Mouse (Mus musculus) liver, embryonic 13.5 days (tissue): Measurements from ENCODE around the gene Olfr103. TPM values are rescaled to one million over a fixed set of nuclear protein-coding genes. Genes with fewer than 3 reads are reported as not detected.

Experiments
- ATAC-seq: fragments of 200-750 bp; cut with Nextera tagmentation; 2 replicates; pipeline ENCODE4 v1.8.0; 2017; ENCODE audit warnings: low read depth, mild to moderate bottlenecking, moderate number of reproducible peaks, moderate library complexity
- DNase-seq: peaks from one replicate; pipeline ENCODE4 v3.0.0; 2022
- H3K27ac ChIP-seq: fragments of 300-500 bp; sonication (generic); 2 replicates; pipeline ENCODE4 v1.5.1; 2015; ENCODE audit warnings: moderate library complexity, mild to moderate bottlenecking, inconsistent platforms
- H3K27me3 ChIP-seq: fragments of 300-500 bp; sonication (generic); 2 replicates; pipeline ENCODE4 v1.6.1; 2015; ENCODE audit warnings: mild to moderate bottlenecking, inconsistent platforms
- H3K36me3 ChIP-seq: fragments of 300-500 bp; sonication (generic); 2 replicates; pipeline ENCODE4 v1.6.1; 2015; ENCODE audit warnings: mild to moderate bottlenecking, inconsistent platforms
- H3K4me1 ChIP-seq: fragments of 300-500 bp; sonication (generic); replicated peaks from 2 replicates; pipeline ENCODE4 v1.6.1; 2015; ENCODE audit warnings: inconsistent platforms
- H3K4me2 ChIP-seq: fragments of 300-500 bp; sonication (generic); 2 replicates; pipeline ENCODE4 v1.6.1; 2015; ENCODE audit warnings: inconsistent platforms, mild to moderate bottlenecking, moderate library complexity
- H3K4me3 ChIP-seq: fragments of 300-500 bp; sonication (generic); replicated peaks from 2 replicates; pipeline ENCODE4 v1.5.1; 2015; ENCODE audit warnings: mild to moderate bottlenecking, inconsistent platforms
- H3K9ac ChIP-seq: fragments of 300-500 bp; sonication (generic); 2 replicates; pipeline ENCODE4 v1.6.1; 2015; ENCODE audit warnings: mild to moderate bottlenecking, inconsistent platforms
- H3K9me3 ChIP-seq: fragments of 300-500 bp; sonication (generic); replicated peaks from 2 replicates; pipeline ENCODE4 v1.6.1; 2016; ENCODE audit warnings: inconsistent platforms
- WGBS: fragments of 180-500 bp; shearing (Covaris S2); methylation state at CpG from one replicate; pipeline ENCODE4 v1.1.7; 2015; ENCODE audit not compliant: insufficient replicate concordance; 5-methylcytosine and 5-hydroxymethylcytosine counted together
- polyA plus RNA-seq: library from polyadenylated mRNA; unstranded; fragments of >200 nt; fragmentation: Nextera tagmentation; extraction: Ambion mirVana; gene quantifications from 2 replicates; pipeline ENCODE4 v1.2.1, GENCODE M21; 2015

The Olfr103 gene
- polyA plus RNA-seq = not detected in 2 replicates

DNA sequence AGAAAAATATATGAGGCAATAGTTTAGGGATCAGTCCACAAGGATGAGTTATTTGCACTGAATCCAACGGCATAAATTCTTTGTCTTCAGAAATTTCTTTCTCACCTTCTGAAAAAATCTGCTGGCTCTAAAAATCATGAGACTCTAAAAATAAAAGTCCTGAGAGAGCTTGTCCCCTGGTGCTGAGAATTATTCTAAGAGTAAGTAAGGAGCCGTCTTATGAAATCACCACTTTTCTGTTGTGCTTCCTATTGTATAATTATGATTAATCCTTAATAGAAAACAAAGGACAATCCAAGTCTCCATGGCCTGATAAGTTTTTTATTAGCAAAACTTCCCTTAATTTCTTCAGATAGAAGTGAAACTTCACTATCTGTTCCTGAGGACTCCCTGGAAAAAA, at the start of gene Olfr103:
Olfr103 (minus strand) TSS at position 101 of the 400 bp plus-strand sequence.
- H3K36me3 ChIP-seq = no peaks in the 10 kb centered on the region
- H3K9ac ChIP-seq = no peak within 1 kb of the TSS
- ATAC-seq (no peak), DNase-seq (no peak)
- no peak within 1 kb of the TSS for H3K27ac ChIP-seq
- H3K27me3 ChIP-seq = no peaks in the 10 kb centered on the region
- 60% methylated on average over 2 of the region's 2 CpGs for WGBS
- no peaks in the 10 kb centered on the region for H3K9me3 ChIP-seq
- no peak within 1 kb of the TSS for H3K4me3 ChIP-seq
- no peaks in the 10 kb centered on the region for H3K4me1 ChIP-seq
- H3K4me2 ChIP-seq = no peak within 1 kb of the TSS

DNA sequence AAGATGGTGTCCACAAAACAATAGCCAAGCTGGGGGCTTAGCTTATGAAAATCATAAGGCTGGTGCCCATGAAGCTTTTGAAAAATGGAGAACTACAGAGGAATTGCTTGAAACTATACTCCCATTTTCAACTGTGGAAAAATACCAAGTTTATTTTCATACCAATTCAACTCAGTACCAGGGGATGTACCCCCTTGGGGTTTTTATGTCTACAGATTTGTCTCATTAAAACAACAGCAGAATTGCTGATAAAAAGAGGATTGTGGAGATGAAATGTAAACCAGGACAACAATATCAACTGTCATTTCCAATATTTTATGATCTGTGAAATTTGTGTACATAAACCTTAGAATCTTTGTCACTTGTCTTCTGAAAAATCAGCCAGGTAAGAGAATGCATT, 39.2 kb upstream of the Olfr103 start, which contains the start of gene Olfr105-ps:
Olfr105-ps (plus strand) TSS at position 301 of the 400 bp plus-strand sequence.
- Histone ChIP-seq H3K27ac (no peak within 1 kb of the TSS), H3K9me3 (no peaks in the 10 kb centered on the region), H3K4me3 (no peak within 1 kb of the TSS), H3K4me2 (no peak within 1 kb of the TSS), H3K36me3 (no peaks in the 10 kb centered on the region), H3K4me1 (no peaks in the 10 kb centered on the region), H3K27me3 (no peaks in the 10 kb centered on the region), H3K9ac (no peak within 1 kb of the TSS)
- no peak for ATAC-seq
- DNase-seq = no peak

DNA sequence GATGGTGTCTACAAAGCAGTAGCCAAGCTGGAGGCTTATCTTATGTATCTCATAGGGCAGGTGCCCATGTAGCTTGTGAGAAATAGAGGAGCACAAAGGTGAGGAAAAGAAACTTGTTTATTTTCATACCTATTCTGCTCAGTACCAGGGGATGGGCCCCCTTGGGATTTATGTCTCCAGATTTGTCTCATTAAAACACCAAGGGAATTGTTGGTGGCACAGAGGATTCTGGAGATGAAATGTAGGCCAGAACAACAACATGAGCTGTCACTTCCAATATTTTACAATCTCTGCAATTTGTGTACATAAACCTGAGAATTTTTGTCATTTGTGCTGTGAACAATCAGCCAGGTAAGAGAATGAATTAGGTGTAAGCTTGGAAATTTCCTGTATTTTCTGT, 19.8 kb upstream of the Olfr103 start, which contains the start of gene Olfr104-ps:
Olfr104-ps (plus strand) TSS at position 301 of the 400 bp plus-strand sequence.
- no peaks in the 10 kb centered on the region for H3K27me3 ChIP-seq
- H3K36me3 ChIP-seq = no peaks in the 10 kb centered on the region
- no peak within 1 kb of the TSS for H3K27ac ChIP-seq
- H3K9me3 ChIP-seq = no peaks in the 10 kb centered on the region
- no peak within 1 kb of the TSS for H3K4me2 ChIP-seq
- no peak for DNase-seq
- no peak within 1 kb of the TSS for H3K9ac ChIP-seq
- ATAC-seq = no peak
- no peak within 1 kb of the TSS for H3K4me3 ChIP-seq
- no peaks in the 10 kb centered on the region for H3K4me1 ChIP-seq

DNA sequence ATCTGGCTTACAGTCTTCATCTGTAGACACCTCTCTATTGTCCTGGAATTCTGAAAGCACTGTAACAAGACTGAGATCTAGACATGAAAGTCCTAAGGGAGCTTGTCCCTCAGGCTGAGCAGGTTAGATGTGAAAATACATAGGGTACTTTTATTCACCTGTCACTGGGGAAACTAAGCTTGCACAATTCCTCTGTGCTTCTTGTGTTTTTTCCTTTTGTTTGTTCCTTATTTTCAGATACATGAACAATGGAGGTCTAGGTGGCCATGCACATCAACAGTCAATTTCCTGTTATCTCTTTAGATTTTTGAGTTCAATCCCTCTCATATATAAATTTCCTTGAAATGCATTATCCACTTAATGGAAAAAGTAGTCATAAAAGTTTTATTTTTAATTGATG, 22.5 kb downstream of the Olfr103 start, which contains the start of gene Olfr102:
Olfr102 (minus strand) TSS at position 101 of the 400 bp plus-strand sequence.
- DNase-seq (no peak), ATAC-seq (no peak)

DNA sequence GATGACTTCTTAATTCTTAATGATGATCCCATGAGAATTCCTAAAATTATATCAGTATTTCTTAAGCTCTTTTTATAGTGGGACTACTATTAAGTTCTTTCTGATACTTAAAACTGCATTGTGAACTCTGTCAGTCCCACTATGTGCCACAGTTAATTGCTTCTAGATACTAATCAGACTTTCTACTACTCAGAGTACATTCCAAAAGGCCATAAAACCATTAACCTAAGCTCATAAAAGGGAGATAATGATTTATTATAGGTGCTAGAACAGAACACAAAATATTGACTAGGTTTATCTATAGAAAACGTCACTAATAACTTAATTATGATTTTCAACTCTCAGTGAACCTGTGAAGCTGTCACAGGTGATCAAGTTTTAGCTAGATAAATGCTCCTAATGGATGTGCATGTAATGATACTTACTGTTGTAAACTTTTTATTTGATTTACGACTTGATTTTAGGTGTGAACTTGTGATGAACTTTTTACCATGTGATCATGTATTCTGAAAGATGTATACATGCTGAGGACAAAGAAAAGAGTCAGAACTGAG, 29.3 kb downstream of the Olfr103 start:
- Histone ChIP-seq H3K27me3 (no peaks in the 10 kb centered on the region), H3K9ac (no peak overlapping the region)
- WGBS = 17% methylated on average over 2 of the region's 2 CpGs

More for the DNA sequence above, 22.5 kb downstream of the Olfr103 start, which contains the start of gene Olfr102:
- Histone ChIP-seq H3K4me2 (no peak within 1 kb of the TSS), H3K27ac (no peak within 1 kb of the TSS), H3K9me3 (peaks cover 4% of the 10 kb centered on the region; the same call in 1 of the 2 replicates), H3K36me3 (no peaks in the 10 kb centered on the region), H3K27me3 (no peaks in the 10 kb centered on the region), H3K4me1 (no peaks in the 10 kb centered on the region), H3K4me3 (no peak within 1 kb of the TSS), H3K9ac (no peak within 1 kb of the TSS)

DNA sequence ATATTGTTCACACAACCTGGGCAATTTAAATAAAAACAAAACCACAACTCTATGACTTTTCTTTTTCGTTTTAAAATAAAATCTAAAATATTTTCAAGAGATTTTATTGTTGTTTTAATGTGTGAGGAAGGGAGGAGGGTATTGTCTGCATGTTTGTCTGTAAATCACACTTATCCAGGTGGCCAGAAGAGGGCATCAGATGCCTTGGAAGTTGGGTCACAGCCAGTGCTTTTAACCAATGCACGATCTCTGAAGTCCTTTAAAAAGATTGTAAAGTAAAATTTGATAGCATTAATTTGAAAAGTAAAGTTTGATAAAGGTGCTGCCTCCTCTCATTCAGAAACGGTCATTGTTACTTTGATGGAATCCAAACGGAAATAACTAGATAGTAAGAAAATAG, 31.0 kb downstream of the Olfr103 start:
- WGBS = 28% methylated on average over 4 of the region's 4 CpGs
- H3K4me2 ChIP-seq = no peak overlapping the region
- DNase-seq = no peak

More for the DNA sequence above, 29.3 kb downstream of the Olfr103 start:
- ATAC-seq = no peak
- Histone ChIP-seq H3K36me3 (no peaks in the 10 kb centered on the region), H3K27ac (no peak overlapping the region), H3K4me1 (no peaks in the 10 kb centered on the region), H3K4me3 (no peak overlapping the region), H3K9me3 (no peaks in the 10 kb centered on the region), H3K4me2 (no peak overlapping the region)
- DNase-seq = no peak

DNA sequence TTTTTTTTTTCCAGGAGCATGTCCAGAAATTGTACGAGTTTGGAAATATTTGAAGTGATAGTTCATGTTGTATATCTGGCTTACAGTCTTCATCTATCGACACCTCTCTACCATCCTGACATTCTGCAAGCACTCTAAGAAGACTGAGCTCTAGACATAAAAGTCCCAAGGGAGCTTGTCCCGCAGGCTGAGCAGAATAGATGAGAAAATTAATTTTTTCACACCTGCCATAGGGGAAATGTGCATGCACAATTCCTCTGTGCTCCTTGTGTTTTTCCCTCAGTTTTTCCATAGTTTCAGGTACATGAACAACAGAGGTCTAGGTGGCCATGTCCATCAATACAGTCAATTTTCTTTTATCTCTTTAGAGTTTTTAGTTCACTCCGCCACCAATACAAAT, 35.3 kb downstream of the Olfr103 start, which contains the start of gene Olfr101:
Olfr101 (minus strand) TSS at position 101 of the 400 bp plus-strand sequence.
- Histone ChIP-seq H3K4me3 (no peak within 1 kb of the TSS), H3K4me2 (no peak within 1 kb of the TSS), H3K9ac (no peak within 1 kb of the TSS), H3K27ac (no peak within 1 kb of the TSS), H3K4me1 (no peaks in the 10 kb centered on the region), H3K27me3 (no peaks in the 10 kb centered on the region), H3K9me3 (no peaks in the 10 kb centered on the region), H3K36me3 (no peaks in the 10 kb centered on the region)
- DNase-seq (no peak), ATAC-seq (no peak)
- 49% methylated on average over 4 of the region's 4 CpGs for WGBS

More for the DNA sequence above, 31.0 kb downstream of the Olfr103 start:
- H3K27me3 ChIP-seq = no peaks in the 10 kb centered on the region
- H3K4me1 ChIP-seq = no peaks in the 10 kb centered on the region
- H3K9ac ChIP-seq = no peak overlapping the region
- no peaks in the 10 kb centered on the region for H3K36me3 ChIP-seq
- H3K4me3 ChIP-seq = no peak overlapping the region
- ATAC-seq = no peak
- no peaks in the 10 kb centered on the region for H3K9me3 ChIP-seq
- no peak overlapping the region for H3K27ac ChIP-seq

Other genes starting within 250 kb of the Olfr103 start
- gene Olfr91, start 241.4 kb downstream of the Olfr103 start, polyA plus RNA-seq = not detected in 2 replicates
- not detected in 2 replicates for gene Olfr92, start 219.6 kb downstream of the Olfr103 start, polyA plus RNA-seq
- not detected in 2 replicates for gene Olfr93, start 178.2 kb downstream of the Olfr103 start, polyA plus RNA-seq
- gene Ubd, start 145.8 kb downstream of the Olfr103 start, polyA plus RNA-seq = not detected in 2 replicates
- not detected in 2 replicates for gene Olfr94, start 138.7 kb downstream of the Olfr103 start, polyA plus RNA-seq
- not detected in 2 replicates for gene Olfr95, start 126.6 kb downstream of the Olfr103 start, polyA plus RNA-seq
- gene Olfr96, start 119.6 kb downstream of the Olfr103 start, polyA plus RNA-seq = not detected in 2 replicates
- gene Olfr97, start 102.4 kb downstream of the Olfr103 start, polyA plus RNA-seq = not detected in 2 replicates
- gene Olfr98, start 75.9 kb downstream of the Olfr103 start, polyA plus RNA-seq = not detected in 2 replicates
- gene H2-M3, start 69.5 kb downstream of the Olfr103 start, polyA plus RNA-seq = 1.3 and 1.5 TPM in 2 replicates
- not detected in 2 replicates for gene Olfr99, start 56.2 kb downstream of the Olfr103 start, polyA plus RNA-seq
- gene Olfr101, start 35.4 kb downstream of the Olfr103 start, polyA plus RNA-seq = not detected in 2 replicates
- not detected in 2 replicates for gene Olfr102, start 22.6 kb downstream of the Olfr103 start, polyA plus RNA-seq
- gene Olfr104-ps, start 19.9 kb upstream of the Olfr103 start, polyA plus RNA-seq = not detected in 2 replicates
- gene Olfr105-ps, start 39.3 kb upstream of the Olfr103 start, polyA plus RNA-seq = not detected in 2 replicates
- not detected in 2 replicates for gene Olfr106-ps, start 50.7 kb upstream of the Olfr103 start, polyA plus RNA-seq
- not detected in 2 replicates for gene Olfr107, start 59.5 kb upstream of the Olfr103 start, polyA plus RNA-seq
- gene Olfr108, start 105.8 kb upstream of the Olfr103 start, polyA plus RNA-seq = not detected in 2 replicates
- not detected in 2 replicates for gene Olfr109, start 119.2 kb upstream of the Olfr103 start, polyA plus RNA-seq
- gene H2-M2, start 143.9 kb upstream of the Olfr103 start, polyA plus RNA-seq = not detected in 2 replicates
- gene Olfr110, start 152.8 kb upstream of the Olfr103 start, polyA plus RNA-seq = not detected in 2 replicates
- gene Olfr111, start 168.3 kb upstream of the Olfr103 start, polyA plus RNA-seq = not detected in 2 replicates
- not detected in 2 replicates for gene Olfr112, start 229.8 kb upstream of the Olfr103 start, polyA plus RNA-seq
- gene Olfr113, start 238.0 kb upstream of the Olfr103 start, polyA plus RNA-seq = not detected in 2 replicates